Mouse (Mus musculus) testis, adult 2 months (tissue): ENCODE results near the gene Myom3. TPM values are rescaled to one million over a fixed set of nuclear protein-coding genes. Genes with fewer than 3 reads are reported as not detected.

Source experiments
- H3K27ac ChIP-seq: fragments of 200-500 bp; 2 replicates; pipeline ENCODE4 v1.5.1; 2012; ENCODE audit warnings: low read depth, low read length; ENCODE audit not compliant: control insufficient read depth, insufficient read depth
- H3K27me3 ChIP-seq: fragments of 200-500 bp; 2 replicates; pipeline ENCODE4 v1.6.1; 2012; ENCODE audit warnings: mild to moderate bottlenecking, low read length, moderate library complexity; ENCODE audit not compliant: control insufficient read depth, insufficient read depth
- H3K36me3 ChIP-seq: fragments of 200-500 bp; 2 replicates; pipeline ENCODE4 v1.6.1; 2012; ENCODE audit warnings: mild to moderate bottlenecking, low read length; ENCODE audit not compliant: control insufficient read depth, insufficient read depth
- H3K4me1 ChIP-seq: fragments of 200-500 bp; 2 replicates; pipeline ENCODE4 v1.6.1; 2012; ENCODE audit warnings: low read length; ENCODE audit not compliant: control insufficient read depth, insufficient read depth
- H3K4me3 ChIP-seq: fragments of 200-500 bp; 2 replicates; pipeline ENCODE4 v1.5.1; 2012; ENCODE audit warnings: low read depth, mild to moderate bottlenecking, low read length, moderate library complexity, mixed read lengths; ENCODE audit not compliant: control insufficient read depth
- CTCF ChIP-seq: fragments of 200-500 bp; IDR thresholded peaks from 2 replicates; pipeline ENCODE4 v1.5.1; 2012; ENCODE audit warnings: low read depth, mild to moderate bottlenecking, inconsistent platforms, low read length, moderate library complexity; ENCODE audit not compliant: control insufficient read depth, insufficient read depth, insufficient replicate concordance
- POLR2A ChIP-seq: fragments of 200-500 bp; IDR thresholded peaks from 2 replicates; pipeline ENCODE4 v1.6.1; 2012; ENCODE audit warnings: low read depth, mild to moderate bottlenecking, inconsistent platforms, low read length, moderate library complexity; ENCODE audit not compliant: control insufficient read depth
- polyA plus RNA-seq: library from polyadenylated mRNA; depleted of rRNA; stranded (reverse); fragments of >200 nt; gene quantifications from 2 replicates; pipeline ENCODE4 v1.2.3, GENCODE M21; 2012

Gene Myom3
- polyA plus RNA-seq, 1 experiment: 0.47 TPM

- Histone ChIP-seq H3K36me3 (no peaks in the 10 kb centered on the region), H3K27me3 (no peaks in the 10 kb centered on the region), H3K4me3 (peak overlapping the region; percentile 36; the same call in 1 of the 2 replicates), H3K4me1 (peaks cover 8% of the 10 kb centered on the region), H3K27ac (no peak overlapping the region)
- TF ChIP-seq CTCF (no peak), POLR2A (no peak)
Measured at GRCm38 (mm10) chr4:135761569-135761968, 2.1 kb downstream of the Myom3 start.

DNA sequence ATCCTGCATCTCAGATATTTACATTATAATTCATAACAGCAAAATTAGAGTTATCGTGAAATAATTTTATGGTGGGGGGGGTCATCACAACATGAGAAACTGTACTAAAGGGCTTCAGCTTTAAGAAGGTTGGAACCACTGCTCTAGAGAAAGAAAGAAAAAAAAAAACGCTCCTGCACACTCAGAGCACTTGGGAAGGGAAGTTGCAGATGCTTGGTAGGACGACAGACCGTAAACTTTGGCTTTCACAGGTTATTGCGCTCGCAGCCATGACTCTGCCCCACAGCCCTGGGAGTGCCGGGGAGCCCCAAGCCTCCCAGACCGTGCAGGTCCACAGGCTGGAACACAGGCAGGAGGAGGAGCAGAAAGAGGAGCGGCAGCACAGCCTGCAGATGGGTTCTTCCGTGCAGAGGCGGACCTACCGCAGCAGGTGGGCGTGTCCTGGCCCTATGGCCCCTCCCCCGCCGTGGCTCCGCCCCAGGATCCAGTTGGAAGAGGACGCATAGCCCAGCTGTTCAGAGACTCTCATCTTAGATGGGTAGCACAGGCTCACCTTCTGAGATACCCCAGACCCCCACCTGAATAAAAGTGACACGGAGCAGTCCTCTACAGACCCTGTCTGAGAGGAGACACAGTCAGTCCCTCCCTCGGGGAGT is 2.9 kb downstream of the Myom3 start:
- TF ChIP-seq CTCF (no peak), POLR2A (peak; percentile 19; the same call in 1 of the 2 replicates)
- no peaks in the 10 kb centered on the region for H3K27me3 ChIP-seq
- no peaks in the 10 kb centered on the region for H3K36me3 ChIP-seq

GRCm38 (mm10) chr4:135764700-135765099 is 5.2 kb downstream of the Myom3 start:
- Histone ChIP-seq H3K4me3 (no peak overlapping the region), H3K27ac (no peak overlapping the region), H3K4me1 (peaks cover 8% of the 10 kb centered on the region), H3K36me3 (no peaks in the 10 kb centered on the region), H3K27me3 (no peaks in the 10 kb centered on the region)
- TF ChIP-seq CTCF (no peak), POLR2A (no peak)

More for the DNA sequence above, 2.9 kb downstream of the Myom3 start:
- no peak overlapping the region for H3K27ac ChIP-seq
- H3K4me1 ChIP-seq: peaks cover 8% of the 10 kb centered on the region
- H3K4me3 ChIP-seq: peak overlapping the region; percentile 73

DNA sequence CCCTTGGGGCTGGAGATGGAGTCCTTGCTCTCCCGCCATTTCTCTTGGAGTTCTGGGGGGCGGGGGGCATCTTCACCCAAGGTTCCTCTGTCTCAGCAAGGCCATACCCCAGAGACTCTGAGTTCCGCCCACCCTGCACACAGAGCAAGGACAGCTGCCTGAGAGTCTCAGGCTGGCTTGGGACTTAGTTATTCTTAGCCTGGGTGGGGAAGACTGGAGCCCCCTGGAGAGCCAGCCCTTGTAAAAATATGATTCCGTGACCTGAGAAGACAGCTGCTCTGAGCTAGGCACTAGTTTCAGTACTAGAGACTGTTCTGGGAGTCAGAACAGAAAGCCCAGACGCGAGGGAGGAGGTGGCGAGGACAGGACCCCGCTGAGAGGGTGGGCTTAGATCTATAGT is 6.2 kb downstream of the Myom3 start:
- H3K36me3 ChIP-seq: no peaks in the 10 kb centered on the region
- no peak for TF ChIP-seq POLR2A
- no peak for TF ChIP-seq CTCF
- no peak overlapping the region for H3K27ac ChIP-seq
- H3K27me3 ChIP-seq: no peaks in the 10 kb centered on the region
- no peak overlapping the region for H3K4me3 ChIP-seq
- H3K4me1 ChIP-seq: peaks cover 8% of the 10 kb centered on the region

DNA sequence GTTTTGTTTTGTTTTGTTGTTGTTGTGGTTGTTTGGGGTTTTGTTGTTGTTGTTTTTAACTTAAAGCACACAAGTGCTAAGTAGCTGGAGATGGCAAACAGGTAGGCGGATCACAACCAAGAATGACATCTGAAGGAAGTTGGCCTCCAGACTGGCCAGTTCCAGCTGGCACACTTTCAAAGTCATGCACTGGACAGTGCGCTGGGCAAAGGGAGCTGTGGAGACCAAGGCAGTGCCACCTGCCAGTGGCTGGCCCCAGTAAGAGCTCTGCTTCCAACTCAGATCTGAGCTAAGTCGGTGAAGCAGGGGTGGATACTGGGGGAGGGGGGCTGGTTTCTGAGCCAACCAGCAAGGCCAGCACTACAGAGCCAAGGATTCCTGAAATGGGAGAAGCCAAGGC is 7.5 kb downstream of the Myom3 start:
- H3K36me3 ChIP-seq: no peaks in the 10 kb centered on the region
- H3K27ac ChIP-seq: no peak overlapping the region
- no peak overlapping the region for H3K4me3 ChIP-seq
- TF ChIP-seq CTCF: no peak
- no peak for TF ChIP-seq POLR2A
- peaks cover 6% of the 10 kb centered on the region for H3K4me1 ChIP-seq
- H3K27me3 ChIP-seq: no peaks in the 10 kb centered on the region

- Histone ChIP-seq H3K27ac (no peak overlapping the region), H3K27me3 (no peaks in the 10 kb centered on the region), H3K36me3 (no peaks in the 10 kb centered on the region), H3K4me1 (0 out of 2 replicates have a peak, but pooled peaks cover 2% of the 10 kb centered on the region), H3K4me3 (no peak overlapping the region)
- TF ChIP-seq POLR2A (no peak), CTCF (peak; percentile 55; the same call in 1 of the 2 replicates)
Measured at GRCm38 (mm10) chr4:135768572-135769526, 9.3 kb downstream of the Myom3 start.
